Mouse (Mus musculus) MEL (cell line): Measurements from ENCODE around the gene Trim59. TPM values are rescaled to one million over a fixed set of nuclear protein-coding genes. Genes with fewer than 3 reads are reported as not detected.

ENCODE experiments used
- DNase-seq: peaks from one replicate; pipeline ENCODE4 v3.0.0; 2011; ENCODE audit warnings: low read depth, low spot score
- H3K27ac ChIP-seq: 2 replicates; pipeline ENCODE4 v1.5.1; 2012; ENCODE audit warnings: low read depth, mild to moderate bottlenecking, control low read depth, low read length, moderate library complexity; ENCODE audit not compliant: control insufficient read depth
- H3K27me3 ChIP-seq, 2 experiments: fragments of 150-350 bp in 1 of 2; sonication (generic) in 1 of 2; 2 replicates each; pipeline ENCODE4 v1.6.1; 2012; ENCODE audit warnings: low read length in 2 of 2, mild to moderate bottlenecking in 2 of 2, improper control_type of control experiment in 1 of 2, moderate library complexity in 1 of 2; ENCODE audit not compliant: insufficient read depth in 2 of 2, control insufficient read depth in 1 of 2
- H3K36me3 ChIP-seq, 2 experiments: 2 replicates each; pipeline ENCODE4 v1.6.1; 2012 to 2014; ENCODE audit warnings: low read length in 2 of 2, improper control_type of control experiment in 1 of 2, inconsistent platforms in 1 of 2, mild to moderate bottlenecking in 1 of 2; ENCODE audit not compliant: insufficient read depth in 2 of 2, control insufficient read depth in 1 of 2
- H3K4me1 ChIP-seq, 2 experiments: fragments of 150-350 bp in 1 of 2; sonication (generic) in 1 of 2; 2 replicates each; pipeline ENCODE4 v1.6.1; 2012; ENCODE audit warnings: low read length in 2 of 2, improper control_type of control experiment in 1 of 2, mild to moderate bottlenecking in 1 of 2; ENCODE audit not compliant: insufficient read depth in 2 of 2, control insufficient read depth in 1 of 2
- H3K4me3 ChIP-seq, 2 experiments: fragments of 150-350 bp in 1 of 2; sonication (generic) in 1 of 2; 2 replicates each; pipeline ENCODE4 v1.5.1; 2012; ENCODE audit warnings: low read depth in 2 of 2, low read length in 2 of 2, mild to moderate bottlenecking in 2 of 2, moderate library complexity in 2 of 2, control low read depth in 1 of 2, improper control_type of control experiment in 1 of 2; ENCODE audit not compliant: control insufficient read depth in 1 of 2, insufficient read depth in 1 of 2
- H3K79me2 ChIP-seq: 2 replicates; pipeline ENCODE4 v1.6.1; 2012; ENCODE audit warnings: mild to moderate bottlenecking, low read length, moderate library complexity; ENCODE audit not compliant: control insufficient read depth, poor library complexity, insufficient read depth
- H3K9ac ChIP-seq: 2 replicates; pipeline ENCODE4 v1.6.1; 2012; ENCODE audit warnings: low read depth, mild to moderate bottlenecking, control low read depth, low read length, moderate library complexity; ENCODE audit not compliant: control insufficient read depth, poor library complexity, severe bottlenecking
- H3K9me3 ChIP-seq: fragments of 150-350 bp; sonication (generic); replicated peaks from 2 replicates; pipeline ENCODE4 v1.6.1; 2012; ENCODE audit warnings: mild to moderate bottlenecking, low read length, improper control_type of control experiment, moderate library complexity; ENCODE audit not compliant: insufficient read depth
- CHD1 ChIP-seq: IDR thresholded peaks from 2 replicates; pipeline ENCODE4 v1.6.1; 2012; ENCODE audit warnings: low read depth, mild to moderate bottlenecking, inconsistent platforms, low read length, improper control_type of control experiment
- E2F4 ChIP-seq: IDR thresholded peaks from 2 replicates; pipeline ENCODE4 v1.6.1; 2011; ENCODE audit warnings: low read depth, low read length, improper control_type of control experiment, borderline replicate concordance
- ELF1 ChIP-seq: IDR thresholded peaks from 2 replicates; pipeline ENCODE4 v1.6.1; 2014; ENCODE audit warnings: low read depth, mild to moderate bottlenecking, inconsistent platforms, low read length, improper control_type of control experiment, moderate library complexity
- GABPA ChIP-seq: IDR thresholded peaks from 2 replicates; pipeline ENCODE4 v1.6.1; 2012; ENCODE audit warnings: low read depth, mild to moderate bottlenecking, inconsistent platforms, low read length, improper control_type of control experiment, moderate library complexity
- HCFC1 ChIP-seq: IDR thresholded peaks from 2 replicates; pipeline ENCODE4 v1.6.1; 2012; ENCODE audit warnings: low read depth, mild to moderate bottlenecking, inconsistent platforms, low read length, improper control_type of control experiment, moderate library complexity
- KAT2A ChIP-seq: conservative IDR thresholded peaks from 2 replicates; pipeline ENCODE4 v1.6.1; 2012; ENCODE audit warnings: low read depth, low read length, improper control_type of control experiment, inconsistent platforms
- MAFK ChIP-seq: IDR thresholded peaks from 2 replicates; pipeline ENCODE4 v1.6.1; 2011; ENCODE audit warnings: low read depth, mild to moderate bottlenecking, low read length, improper control_type of control experiment, borderline replicate concordance
- MYB ChIP-seq: IDR thresholded peaks from 2 replicates; pipeline ENCODE4 v1.6.1; 2011; ENCODE audit warnings: mild to moderate bottlenecking, low read depth, low read length, improper control_type of control experiment
- MYC ChIP-seq: IDR thresholded peaks from 2 replicates; pipeline ENCODE4 v1.6.1; 2011; ENCODE audit warnings: low read depth, mild to moderate bottlenecking, low read length, improper control_type of control experiment, moderate library complexity
- NRF1 ChIP-seq: IDR thresholded peaks from 2 replicates; pipeline ENCODE4 v1.6.1; 2014; ENCODE audit warnings: low read depth, mild to moderate bottlenecking, inconsistent platforms, low read length, improper control_type of control experiment, moderate library complexity; ENCODE audit not compliant: poor library complexity, insufficient read depth, severe bottlenecking
- POLR2A ChIP-seq, 2 experiments: IDR thresholded peaks; 2 replicates each; pipeline ENCODE4 v1.6.1; 2011 to 2012; ENCODE audit warnings: low read length in 2 of 2, mild to moderate bottlenecking in 2 of 2, control low read depth in 1 of 2, improper control_type of control experiment in 1 of 2, low read depth in 1 of 2, moderate library complexity in 1 of 2; ENCODE audit not compliant: control insufficient read depth in 1 of 2, insufficient read depth in 1 of 2, poor library complexity in 1 of 2
- POLR2AphosphoS2 ChIP-seq: IDR thresholded peaks from 2 replicates; pipeline ENCODE4 v1.6.1; 2011; ENCODE audit warnings: low read length, improper control_type of control experiment
- POLR2AphosphoS5 ChIP-seq: IDR thresholded peaks from 2 replicates; pipeline ENCODE4 v1.6.1; 2012; ENCODE audit warnings: low read depth, borderline replicate concordance, mild to moderate bottlenecking, inconsistent platforms, low read length, moderate library complexity, mixed read lengths
- TAL1 ChIP-seq: IDR thresholded peaks from 2 replicates; pipeline ENCODE4 v1.6.1; 2012; ENCODE audit warnings: mild to moderate bottlenecking, inconsistent platforms, low read length, moderate library complexity, mixed read lengths
- UBTF ChIP-seq: IDR thresholded peaks from 2 replicates; pipeline ENCODE4 v1.6.1; 2012; ENCODE audit warnings: low read depth, mild to moderate bottlenecking, inconsistent platforms, low read length, improper control_type of control experiment, moderate library complexity, borderline replicate concordance; ENCODE audit not compliant: insufficient read depth
- USF1 ChIP-seq: IDR thresholded peaks from 2 replicates; pipeline ENCODE4 v1.6.1; 2014; ENCODE audit warnings: low read depth, mild to moderate bottlenecking, inconsistent platforms, low read length, improper control_type of control experiment, moderate library complexity
- ZKSCAN1 ChIP-seq: IDR thresholded peaks from 2 replicates; pipeline ENCODE4 v1.6.1; 2012; ENCODE audit warnings: low read depth, mild to moderate bottlenecking, inconsistent platforms, low read length, improper control_type of control experiment, moderate library complexity
- ZNF384 ChIP-seq: IDR thresholded peaks from 2 replicates; pipeline ENCODE4 v1.6.1; 2012; ENCODE audit warnings: low read depth, mild to moderate bottlenecking, inconsistent platforms, low read length, improper control_type of control experiment
- polyA plus RNA-seq, 2 experiments: library from polyadenylated mRNA; stranded (reverse) in 1 of 2; unstranded in 1 of 2; fragments of >175 nt in 1 of 2; fragments of >200 nt in 1 of 2; gene quantifications; 2 replicates each; pipeline versions ENCODE4 v1.2.1 to v1.2.4; 2012; ENCODE audit warnings: low replicate concordance in 2 of 2, low read depth in 1 of 2; ENCODE audit not compliant: insufficient read length in 2 of 2, insufficient read depth in 1 of 2, missing spikeins in 1 of 2
- total RNA-seq: library from RNA; depleted of rRNA; stranded (reverse); fragments of 300-350 nt; gene quantifications from 2 replicates; pipeline ENCODE4 v1.2.3, GENCODE M21; 2012

The Trim59 gene
- total and polyA plus RNA-seq, 3 experiments, result 11.3 to 17.4 TPM; not detected in 1

GRCm38 (mm10) chr3:69004437-69005337, 39.9 kb downstream of the Trim59 start, which contains the start of the genes Ift80 and Smc4 (continued):
- TF ChIP-seq MYB, result peak; percentile 89
- TF ChIP-seq, all 39 proteins: peak for 19

- Histone ChIP-seq H3K9ac (peak overlapping the region; percentile 90), H3K4me3 (peak overlapping the region; percentile 86 to 94), H3K79me2 (peaks cover 38% of the 10 kb centered on the region), H3K4me1 (peaks cover 2 to 10% of the 10 kb centered on the region in 2 experiments; a peak in 2 of 4 replicates), H3K9me3 (no peaks in the 10 kb centered on the region), H3K27ac (peak overlapping the region; percentile 30), H3K36me3 (peaks cover 13 to 18% of the 10 kb centered on the region in 2 experiments), H3K27me3 (no peaks in the 10 kb centered on the region)
- DNase-seq, result no peak
- no peak for TF ChIP-seq ELF1
- no peak for TF ChIP-seq KAT2A
- no peak for TF ChIP-seq MYC
- no peak for TF ChIP-seq MAFK
- no peak for TF ChIP-seq HCFC1
- no peak for TF ChIP-seq TAL1
- TF ChIP-seq E2F4, result no peak
- no peak for TF ChIP-seq ZNF384
- TF ChIP-seq CHD1, result no peak
- no peak for TF ChIP-seq POLR2A (IDR thresholded peaks at IDR 0.05; ENCODE audit: control insufficient read depth in 1 of 2, insufficient read depth in 1 of 2, low read depth in 1 of 2, low read length in 2 of 2, poor library complexity in 1 of 2)
- TF ChIP-seq USF1, result no peak
- no peak for TF ChIP-seq UBTF
- TF ChIP-seq ZKSCAN1, result no peak
- no peak for TF ChIP-seq NRF1
- no peak for TF ChIP-seq POLR2AphosphoS5
- no peak for TF ChIP-seq GABPA
- no peak for TF ChIP-seq POLR2AphosphoS2
Measured at GRCm38 (mm10) chr3:69004055-69004436, 40.5 kb downstream of the Trim59 start.
